ENCODE assay signal across 24 mouse cellular contexts in the genomic region with DNA sequence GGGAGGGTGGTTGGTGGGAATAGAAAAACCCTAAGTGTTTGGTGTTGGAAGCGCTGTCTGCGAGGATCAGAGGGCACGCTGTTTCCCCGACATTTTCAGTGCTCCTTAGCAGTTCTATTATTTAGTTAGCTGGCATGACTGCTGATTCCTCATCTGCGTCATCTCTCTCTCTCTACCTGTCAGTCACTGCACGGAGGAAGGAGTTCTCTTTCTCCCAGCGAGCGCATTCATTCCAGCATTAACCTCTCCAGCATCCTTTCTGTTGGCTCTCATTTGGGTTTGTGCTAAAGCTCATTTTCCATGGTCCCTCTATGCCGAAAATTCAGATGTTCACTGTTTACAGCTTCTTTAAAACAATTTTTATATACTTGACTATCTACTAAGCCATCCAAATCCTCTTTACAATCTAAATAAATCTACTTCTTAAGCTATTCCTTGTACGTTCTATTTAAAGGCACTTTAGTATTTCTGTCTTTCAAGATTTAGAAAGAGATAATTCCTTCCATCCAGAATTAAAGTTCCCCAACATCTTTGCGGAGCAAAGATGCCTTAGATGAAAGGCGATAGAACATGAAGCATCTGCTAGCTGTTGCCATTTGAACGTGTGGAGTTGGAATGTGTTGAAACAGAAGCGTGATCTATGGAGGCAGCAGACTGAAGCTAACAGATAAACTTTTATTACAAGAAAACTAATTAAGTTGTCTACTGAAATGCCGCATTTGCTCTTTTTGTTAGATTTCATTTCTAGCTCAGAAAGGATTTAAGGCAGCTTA.
A peak's percentile ranks its signal among the peaks of the same experiment; 100 is the strongest.
DNase-seq lines count a peak whose midpoint lies in the region; ATAC-seq and TF ChIP-seq lines count a peak whose summit lies in the region.
"Had no signal": no experiment of that assay in that cellular context is flagged by ENCODE, and none has a peak within 500 bp of the region (broad histone marks: within the 10 kb centered on the region; RNA-seq: fewer than 3 reads in every experiment).

No protein-coding gene starts in this region.

- no peaks in the 10 kb centered on the region for H3K27me3 ChIP-seq in forebrain, embryonic 16.5 days (replicated peaks; ENCODE audit: control insufficient read depth, insufficient read depth, low read length)
- H3K27me3 ChIP-seq in forebrain, embryonic 15.5 days = no peaks in the 10 kb centered on the region
- H3K27me3 ChIP-seq in hindbrain, embryonic 15.5 days = no peaks in the 10 kb centered on the region
- H3K27me3 ChIP-seq in hindbrain, postnatal 0 days (ENCODE audit: insufficient read depth, low read length) = no peaks in the 10 kb centered on the region
- no peaks in the 10 kb centered on the region for H3K27me3 ChIP-seq in lung, embryonic 14.5 days (ENCODE audit: insufficient read depth, low read length)
- H3K27me3 ChIP-seq: embryonic facial prominence, embryonic 12.5 days; forebrain, embryonic 12.5 days; heart, embryonic 15.5 days had no signal

- TF ChIP-seq POLR2A in lung, adult 2 months (IDR thresholded peaks at IDR 0.05; ENCODE audit: borderline replicate concordance, extremely low read depth, low read depth, low read length) = no peak

- H3K4me3 ChIP-seq in forebrain, embryonic 16.5 days (replicated peaks; ENCODE audit: low read length) = no peak overlapping the region
- H3K4me3 ChIP-seq in forebrain, embryonic 15.5 days = no peak overlapping the region
- no peak overlapping the region for H3K4me3 ChIP-seq in hindbrain, embryonic 15.5 days
- H3K4me3 ChIP-seq in hindbrain, postnatal 0 days (ENCODE audit: low read length) = no peak overlapping the region
- no peak overlapping the region for H3K4me3 ChIP-seq in lung, embryonic 14.5 days (ENCODE audit: low read depth, low read length)
- H3K4me3 ChIP-seq in lung, adult 2 months (replicated peaks; ENCODE audit: extremely low read depth, low read depth, low read length) = no peak overlapping the region
- H3K4me3 ChIP-seq: embryonic facial prominence, embryonic 12.5 days; forebrain, embryonic 12.5 days; heart, adult 2 months; heart, embryonic 15.5 days had no signal

- TF ChIP-seq CTCF in hindbrain, postnatal 0 days (IDR thresholded peaks at IDR 0.05; ENCODE audit: low read depth) = no peak
- no peak for TF ChIP-seq CTCF in lung, embryonic 14.5 days (IDR thresholded peaks at IDR 0.05; ENCODE audit: low read depth)
- no peak for TF ChIP-seq CTCF in lung, adult 2 months (IDR thresholded peaks at IDR 0.05; ENCODE audit: insufficient read depth, low read length)

- 79% methylated on average over 15 of the region's 15 CpGs for WGBS in forebrain, embryonic 16.5 days
- WGBS in forebrain, embryonic 15.5 days = 77% methylated on average over 15 of the region's 15 CpGs
- WGBS in hindbrain, embryonic 15.5 days = 81% methylated on average over 15 of the region's 15 CpGs
- 70% methylated on average over 15 of the region's 15 CpGs for WGBS in hindbrain, postnatal 0 days
- 68% methylated on average over 15 of the region's 15 CpGs for WGBS in lung, embryonic 14.5 days
- 86% methylated on average over 15 of the region's 15 CpGs for WGBS in lung, adult 2 months

- no peak overlapping the region for H3K4me2 ChIP-seq in forebrain, embryonic 16.5 days (ENCODE audit: low read length)
- no peak overlapping the region for H3K4me2 ChIP-seq in forebrain, embryonic 15.5 days (replicated peaks)
- 0 out of 2 replicates have a peak overlapping the region, but pooled peaks have one; percentile 13 for H3K4me2 ChIP-seq in hindbrain, embryonic 15.5 days
- no peak overlapping the region for H3K4me2 ChIP-seq in hindbrain, postnatal 0 days (ENCODE audit: low read depth, low read length)
- no peak overlapping the region for H3K4me2 ChIP-seq in lung, embryonic 14.5 days
- H3K4me2 ChIP-seq: embryonic facial prominence, embryonic 12.5 days; forebrain, embryonic 12.5 days; heart, embryonic 11.5 days; heart, embryonic 15.5 days had no signal

- H3K9ac ChIP-seq in forebrain, embryonic 16.5 days (replicated peaks; ENCODE audit: low read depth, low read length) = no peak overlapping the region
- no peak overlapping the region for H3K9ac ChIP-seq in forebrain, embryonic 15.5 days (replicated peaks)
- no peak overlapping the region for H3K9ac ChIP-seq in hindbrain, embryonic 15.5 days
- H3K9ac ChIP-seq in hindbrain, postnatal 0 days (replicated peaks; ENCODE audit: low read length) = no peak overlapping the region
- no peak overlapping the region for H3K9ac ChIP-seq in lung, embryonic 14.5 days
- H3K9ac ChIP-seq: embryonic facial prominence, embryonic 12.5 days; forebrain, embryonic 12.5 days; heart, embryonic 15.5 days had no signal

- H3K9me3 ChIP-seq in forebrain, embryonic 16.5 days (ENCODE audit: control insufficient read depth, low read length) = no peaks in the 10 kb centered on the region
- no peaks in the 10 kb centered on the region for H3K9me3 ChIP-seq in forebrain, embryonic 15.5 days
- H3K9me3 ChIP-seq in hindbrain, embryonic 15.5 days = no peaks in the 10 kb centered on the region
- no peaks in the 10 kb centered on the region for H3K9me3 ChIP-seq in hindbrain, postnatal 0 days (ENCODE audit: low read length)
- no peaks in the 10 kb centered on the region for H3K9me3 ChIP-seq in lung, embryonic 14.5 days (ENCODE audit: low read depth, low read length)
- H3K9me3 ChIP-seq: embryonic facial prominence, embryonic 12.5 days; forebrain, embryonic 12.5 days; G1E; heart, embryonic 15.5 days had no signal

- no peaks in the 10 kb centered on the region for H3K4me1 ChIP-seq in forebrain, embryonic 16.5 days (replicated peaks; ENCODE audit: control insufficient read depth, insufficient read depth, low read length)
- H3K4me1 ChIP-seq in forebrain, embryonic 15.5 days = no peaks in the 10 kb centered on the region
- no peaks in the 10 kb centered on the region for H3K4me1 ChIP-seq in hindbrain, embryonic 15.5 days (replicated peaks)
- no peaks in the 10 kb centered on the region for H3K4me1 ChIP-seq in hindbrain, postnatal 0 days (ENCODE audit: insufficient read depth, low read length)
- no peaks in the 10 kb centered on the region for H3K4me1 ChIP-seq in lung, embryonic 14.5 days (ENCODE audit: insufficient read depth)
- peaks cover 2% of the 10 kb centered on the region; the same call in 1 of the 2 replicates for H3K4me1 ChIP-seq in lung, adult 2 months (ENCODE audit: control insufficient read depth, insufficient read depth, low read length)
- H3K4me1 ChIP-seq: embryonic facial prominence, embryonic 12.5 days; forebrain, embryonic 12.5 days; heart, embryonic 15.5 days had no signal

- 0 out of 2 replicates have a peak, but pooled peaks have one; percentile 31 for ATAC-seq in forebrain, embryonic 16.5 days
- no peak for ATAC-seq in forebrain, embryonic 15.5 days (replicated peaks)
- no peak for ATAC-seq in hindbrain, embryonic 15.5 days (ENCODE audit: low FRiP score, low read depth)
- no peak for ATAC-seq in hindbrain, postnatal 0 days
- no peak for ATAC-seq in lung, embryonic 14.5 days (ENCODE audit: insufficient read depth)
- ATAC-seq: CD4-positive, CD25-positive, alpha-beta regulatory T cell, adult 4 months; hindbrain, embryonic 16.5 days had no signal

- no peak overlapping the region for H3K27ac ChIP-seq in forebrain, embryonic 16.5 days (ENCODE audit: low read length)
- H3K27ac ChIP-seq in forebrain, embryonic 15.5 days (replicated peaks) = no peak overlapping the region
- no peak overlapping the region for H3K27ac ChIP-seq in hindbrain, embryonic 15.5 days (replicated peaks)
- H3K27ac ChIP-seq in hindbrain, postnatal 0 days = no peak overlapping the region
- H3K27ac ChIP-seq in lung, embryonic 14.5 days (ENCODE audit: low read depth) = no peak overlapping the region
- H3K27ac ChIP-seq: embryonic facial prominence, embryonic 12.5 days; forebrain, embryonic 12.5 days; heart, adult 2 months; heart, embryonic 15.5 days had no signal

- H3K36me3 ChIP-seq in forebrain, embryonic 16.5 days (ENCODE audit: control insufficient read depth, insufficient read depth) = no peaks in the 10 kb centered on the region
- H3K36me3 ChIP-seq in forebrain, embryonic 15.5 days = no peaks in the 10 kb centered on the region
- H3K36me3 ChIP-seq in hindbrain, embryonic 15.5 days = no peaks in the 10 kb centered on the region
- no peaks in the 10 kb centered on the region for H3K36me3 ChIP-seq in hindbrain, postnatal 0 days (ENCODE audit: insufficient read depth, low read length)
- H3K36me3 ChIP-seq in lung, embryonic 14.5 days (ENCODE audit: insufficient read depth) = no peaks in the 10 kb centered on the region
- H3K36me3 ChIP-seq: embryonic facial prominence, embryonic 12.5 days; forebrain, embryonic 12.5 days; G1E; heart, embryonic 15.5 days had no signal

- no peak for DNase-seq in hindbrain, postnatal 0 days (ENCODE audit: low spot score)
- DNase-seq in lung, embryonic 14.5 days = peak; percentile 27
- no peak for DNase-seq in lung, adult 2 months
- DNase-seq in brain, adult 2 months (ENCODE audit: low read depth, low spot score) = peak; percentile 27
- DNase-seq in cerebellum, adult 8-10 months = no peak
- DNase-seq: adrenal gland, adult 8-10 months; adrenal gland, postnatal 36 days; B cell, adult 2 months; cerebellum, adult 11 months; cerebellum, adult 9-10 months; cerebellum, postnatal 25 days; gastrocnemius, postnatal 14 days; heart, adult 2 months; heart, postnatal 14 days had no signal

Comparison
In these comparisons a context has a peak if more than half of its experiments do, and no peak if none do; other contexts are left out.
1. DNase-seq: peak in lung, embryonic 14.5 days (single experiment) and brain, adult 2 months (single experiment); none in hindbrain, postnatal 0 days (single experiment), lung, adult 2 months (single experiment) and cerebellum, adult 8-10 months (single experiment).